Mouse (Mus musculus) erythroblast, embryonic 14.5 days (primary cell): ENCODE data around the gene Negr1.

Experiments used
- GATA1 ChIP-seq: IDR thresholded peaks from 2 replicates; pipeline ENCODE4 v1.6.1; 2012; ENCODE audit warnings: low read length, inconsistent platforms, mixed read lengths
- TAL1 ChIP-seq: IDR thresholded peaks from 3 replicates; pipeline ENCODE4 v1.6.1; 2012; ENCODE audit warnings: low read length, inconsistent platforms, mixed read lengths

DNA sequence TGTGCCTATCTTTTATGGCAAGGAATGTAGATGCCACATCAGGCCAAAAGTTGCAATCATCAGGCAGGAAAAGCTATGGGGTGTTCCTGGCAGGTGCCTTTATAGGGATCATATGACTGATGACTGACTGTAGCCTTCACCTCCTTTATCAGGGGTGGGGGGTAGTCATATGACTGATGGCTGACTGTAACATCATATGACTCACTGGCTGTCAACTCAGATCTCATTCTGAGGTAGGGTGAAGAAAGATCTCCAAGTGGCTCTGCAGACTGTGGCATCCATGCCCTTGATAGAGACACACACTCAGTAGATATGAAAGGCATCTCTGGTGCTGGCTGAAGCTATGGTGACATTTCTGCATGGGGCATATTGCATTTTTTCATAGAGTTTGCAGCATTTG, 504.7 kb downstream of the Negr1 start:
- TF ChIP-seq TAL1 (no peak), GATA1 (no peak)
